Mouse (Mus musculus): Measurements from ENCODE around the gene Rnf182. TPM values are rescaled to one million over a fixed set of nuclear protein-coding genes. Genes with fewer than 3 reads are reported as not detected.

Rnf182 gene
- polyA plus RNA-seq, 1 experiment: 1.6 TPM

GRCm38 (mm10) chr13:43586966-43587365 lies 28.5 kb upstream of the Rnf182 start:
- no peaks in the 10 kb centered on the region for H3K9me3 ChIP-seq (replicated peaks; ENCODE audit: control insufficient read depth, insufficient read depth, low read length, poor library complexity, severe bottlenecking)
- no peaks in the 10 kb centered on the region for H3K27me3 ChIP-seq (ENCODE audit: control insufficient read depth, insufficient read depth, low read length, poor library complexity, severe bottlenecking)
- no peak overlapping the region for H3K4me3 ChIP-seq (ENCODE audit: low read depth, low read length)
- H3K27ac ChIP-seq (ENCODE audit: insufficient read depth, low read length): no peak overlapping the region
- no peaks in the 10 kb centered on the region for H3K36me3 ChIP-seq (ENCODE audit: control insufficient read depth, insufficient read depth, low read length, poor library complexity, severe bottlenecking)
- TF ChIP-seq CTCF (IDR thresholded peaks at IDR 0.05; ENCODE audit: low read depth, low read length): no peak
- no peak for TF ChIP-seq POLR2A (IDR thresholded peaks at IDR 0.05; ENCODE audit: insufficient read depth, low read length)
- no peak for TF ChIP-seq EP300 (IDR thresholded peaks at IDR 0.05; ENCODE audit: insufficient read depth, low read depth, low read length)
- no peaks in the 10 kb centered on the region for H3K4me1 ChIP-seq (ENCODE audit: control insufficient read depth, insufficient read depth, low read length)
- no peak overlapping the region for H3K9ac ChIP-seq (ENCODE audit: low read depth, poor library complexity, severe bottlenecking)

GRCm38 (mm10) chr13:43587844-43588840 lies 27.4 kb upstream of the Rnf182 start:
- Histone ChIP-seq H3K9me3 (replicated peaks; ENCODE audit: control insufficient read depth, insufficient read depth, low read length, poor library complexity, severe bottlenecking) (no peaks in the 10 kb centered on the region), H3K4me1 (ENCODE audit: control insufficient read depth, insufficient read depth, low read length) (no peaks in the 10 kb centered on the region), H3K27ac (ENCODE audit: insufficient read depth, low read length) (no peak overlapping the region), H3K4me3 (ENCODE audit: low read depth, low read length) (no peak overlapping the region), H3K9ac (ENCODE audit: low read depth, poor library complexity, severe bottlenecking) (no peak overlapping the region), H3K36me3 (ENCODE audit: control insufficient read depth, insufficient read depth, low read length, poor library complexity, severe bottlenecking) (no peaks in the 10 kb centered on the region), H3K27me3 (ENCODE audit: control insufficient read depth, insufficient read depth, low read length, poor library complexity, severe bottlenecking) (no peaks in the 10 kb centered on the region)
- TF ChIP-seq CTCF (IDR thresholded peaks at IDR 0.05; ENCODE audit: low read depth, low read length): no peak
- TF ChIP-seq EP300 (IDR thresholded peaks at IDR 0.05; ENCODE audit: insufficient read depth, low read depth, low read length): no peak
- TF ChIP-seq POLR2A (IDR thresholded peaks at IDR 0.05; ENCODE audit: insufficient read depth, low read length): no peak

- no peak overlapping the region for H3K4me3 ChIP-seq (ENCODE audit: low read depth, low read length)
- no peaks in the 10 kb centered on the region for H3K9me3 ChIP-seq (replicated peaks; ENCODE audit: control insufficient read depth, insufficient read depth, low read length, poor library complexity, severe bottlenecking)
- H3K36me3 ChIP-seq (ENCODE audit: control insufficient read depth, insufficient read depth, low read length, poor library complexity, severe bottlenecking): no peaks in the 10 kb centered on the region
- no peak for TF ChIP-seq POLR2A (IDR thresholded peaks at IDR 0.05; ENCODE audit: insufficient read depth, low read length)
- TF ChIP-seq EP300 (IDR thresholded peaks at IDR 0.05; ENCODE audit: insufficient read depth, low read depth, low read length): no peak
- no peak for TF ChIP-seq CTCF (IDR thresholded peaks at IDR 0.05; ENCODE audit: low read depth, low read length)
- no peak overlapping the region for H3K9ac ChIP-seq (ENCODE audit: low read depth, poor library complexity, severe bottlenecking)
- no peaks in the 10 kb centered on the region for H3K27me3 ChIP-seq (ENCODE audit: control insufficient read depth, insufficient read depth, low read length, poor library complexity, severe bottlenecking)
- no peak overlapping the region for H3K27ac ChIP-seq (ENCODE audit: insufficient read depth, low read length)
- no peaks in the 10 kb centered on the region for H3K4me1 ChIP-seq (ENCODE audit: control insufficient read depth, insufficient read depth, low read length)
Observed at GRCm38 (mm10) chr13:43591828-43592680, 23.5 kb upstream of the Rnf182 start.

- no peaks in the 10 kb centered on the region for H3K27me3 ChIP-seq (ENCODE audit: control insufficient read depth, insufficient read depth, low read length, poor library complexity, severe bottlenecking)
- no peaks in the 10 kb centered on the region for H3K9me3 ChIP-seq (replicated peaks; ENCODE audit: control insufficient read depth, insufficient read depth, low read length, poor library complexity, severe bottlenecking)
- H3K4me1 ChIP-seq (ENCODE audit: control insufficient read depth, insufficient read depth, low read length): no peaks in the 10 kb centered on the region
- H3K4me3 ChIP-seq (ENCODE audit: low read depth, low read length): no peak overlapping the region
- H3K36me3 ChIP-seq (ENCODE audit: control insufficient read depth, insufficient read depth, low read length, poor library complexity, severe bottlenecking): no peaks in the 10 kb centered on the region
- TF ChIP-seq POLR2A (IDR thresholded peaks at IDR 0.05; ENCODE audit: insufficient read depth, low read length): no peak
- no peak for TF ChIP-seq EP300 (IDR thresholded peaks at IDR 0.05; ENCODE audit: insufficient read depth, low read depth, low read length)
- TF ChIP-seq CTCF (IDR thresholded peaks at IDR 0.05; ENCODE audit: low read depth, low read length): no peak
- no peak overlapping the region for H3K9ac ChIP-seq (ENCODE audit: low read depth, poor library complexity, severe bottlenecking)
- no peak overlapping the region for H3K27ac ChIP-seq (ENCODE audit: insufficient read depth, low read length)
Observed at GRCm38 (mm10) chr13:43592681-43593068, 22.8 kb upstream of the Rnf182 start.

GRCm38 (mm10) chr13:43595896-43596295 lies 19.6 kb upstream of the Rnf182 start:
- Histone ChIP-seq H3K9me3 (replicated peaks; ENCODE audit: control insufficient read depth, insufficient read depth, low read length, poor library complexity, severe bottlenecking) (no peaks in the 10 kb centered on the region), H3K4me1 (ENCODE audit: control insufficient read depth, insufficient read depth, low read length) (no peaks in the 10 kb centered on the region), H3K27ac (ENCODE audit: insufficient read depth, low read length) (no peak overlapping the region), H3K27me3 (ENCODE audit: control insufficient read depth, insufficient read depth, low read length, poor library complexity, severe bottlenecking) (no peaks in the 10 kb centered on the region), H3K9ac (ENCODE audit: low read depth, poor library complexity, severe bottlenecking) (no peak overlapping the region), H3K4me3 (ENCODE audit: low read depth, low read length) (no peak overlapping the region), H3K36me3 (ENCODE audit: control insufficient read depth, insufficient read depth, low read length, poor library complexity, severe bottlenecking) (no peaks in the 10 kb centered on the region)
- TF ChIP-seq CTCF (IDR thresholded peaks at IDR 0.05; ENCODE audit: low read depth, low read length): peak; percentile 71
- no peak for TF ChIP-seq EP300 (IDR thresholded peaks at IDR 0.05; ENCODE audit: insufficient read depth, low read depth, low read length)
- no peak for TF ChIP-seq POLR2A (IDR thresholded peaks at IDR 0.05; ENCODE audit: insufficient read depth, low read length)
